Mouse (Mus musculus): ENCODE results near the gene Fam213b.

The Fam213b gene

DNA sequence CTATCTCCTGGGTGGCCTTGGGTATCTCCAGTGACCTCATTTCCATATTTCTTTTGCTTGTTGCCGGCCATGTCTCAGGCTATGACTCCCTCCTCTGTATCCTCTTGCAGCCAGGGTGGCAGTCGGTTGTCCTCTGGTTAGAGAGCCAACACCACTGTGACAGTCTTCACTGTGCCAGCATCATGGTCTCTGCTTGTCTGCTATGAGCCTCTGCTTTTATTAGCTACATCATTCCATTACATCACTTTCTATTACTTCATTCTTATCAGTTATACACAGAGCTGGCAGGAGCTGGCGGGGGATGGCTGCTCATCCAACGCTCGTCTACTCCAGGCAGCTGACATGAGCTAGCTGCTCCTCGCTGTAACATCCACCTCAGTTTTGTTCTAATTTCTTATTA, 18.2 kb downstream of the Fam213b start:
- no peak for DNase-seq (ENCODE audit: low read depth)

GRCm38 (mm10) chr4:154877864-154878548, 20.9 kb downstream of the Fam213b start:
- peak; percentile 97 for DNase-seq (ENCODE audit: low read depth)

GRCm38 (mm10) chr4:154873186-154873585, 25.7 kb downstream of the Fam213b start:
- DNase-seq (ENCODE audit: low read depth) = no peak

GRCm38 (mm10) chr4:154871757-154872251, 27.1 kb downstream of the Fam213b start:
- no peak for DNase-seq (ENCODE audit: low read depth)

GRCm38 (mm10) chr4:154870721-154871120, 28.2 kb downstream of the Fam213b start:
- DNase-seq (ENCODE audit: low read depth) = no peak

GRCm38 (mm10) chr4:154869440-154869839, 29.5 kb downstream of the Fam213b start, which contains the start of gene Mmel1:
Mmel1 (plus strand) TSS chr4:154869585.
- DNase-seq (ENCODE audit: low read depth) = no peak

GRCm38 (mm10) chr4:154867257-154867656, 31.7 kb downstream of the Fam213b start:
- DNase-seq (ENCODE audit: low read depth) = no peak

DNA sequence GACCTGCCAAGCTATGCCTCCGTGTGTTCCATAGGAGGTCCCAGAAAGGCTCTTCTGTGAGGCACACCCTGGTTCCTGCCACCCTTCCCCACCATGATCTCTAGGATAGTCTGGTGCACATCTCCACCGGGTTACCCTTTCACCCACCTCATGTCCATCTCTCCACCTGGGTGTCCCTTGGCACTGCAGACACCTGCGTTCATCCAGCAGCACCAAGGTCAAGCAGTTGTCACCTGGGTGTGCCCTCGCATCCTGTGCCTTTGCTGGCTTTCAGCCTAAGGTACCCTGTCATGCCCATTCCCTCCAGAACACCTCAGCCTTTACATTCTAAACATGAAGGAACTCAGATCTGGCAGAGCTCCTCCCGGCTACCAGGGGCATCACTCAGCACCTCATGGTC, 32.5 kb downstream of the Fam213b start:
- no peak for DNase-seq (ENCODE audit: low read depth)

- peak; percentile 14 for DNase-seq (ENCODE audit: low read depth)
Observed at GRCm38 (mm10) chr4:154864961-154865760, 33.8 kb downstream of the Fam213b start.

DNA sequence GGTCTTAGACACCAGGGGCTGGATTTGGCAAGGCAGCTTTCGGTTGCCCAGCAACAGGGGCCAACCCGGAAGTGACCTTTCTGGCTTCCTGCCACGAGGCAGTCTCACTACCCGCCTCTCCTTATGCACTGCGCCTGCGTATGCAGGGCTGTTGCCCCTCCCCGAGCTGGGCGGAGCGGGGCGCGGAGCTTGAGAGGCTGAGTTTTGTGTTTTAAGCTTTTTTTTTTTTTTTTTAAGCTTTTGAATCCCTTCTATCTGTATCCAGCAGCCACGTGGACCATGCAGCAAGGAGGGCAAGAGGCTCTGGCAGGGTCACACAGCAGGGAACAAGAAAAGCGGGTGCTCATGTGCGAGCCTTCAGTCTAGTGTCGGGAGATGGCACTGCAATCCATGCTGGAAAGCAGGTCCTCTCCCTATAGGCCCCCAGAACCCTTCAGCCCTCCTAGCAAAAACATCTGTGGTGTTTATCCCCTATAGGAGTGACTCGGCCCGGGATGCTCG, 34.6 kb downstream of the Fam213b start:
- DNase-seq (ENCODE audit: low read depth) = peak; percentile 93

GRCm38 (mm10) chr4:154863436-154863935, 35.4 kb downstream of the Fam213b start:
- peak; percentile 25 for DNase-seq (ENCODE audit: low read depth)

DNA sequence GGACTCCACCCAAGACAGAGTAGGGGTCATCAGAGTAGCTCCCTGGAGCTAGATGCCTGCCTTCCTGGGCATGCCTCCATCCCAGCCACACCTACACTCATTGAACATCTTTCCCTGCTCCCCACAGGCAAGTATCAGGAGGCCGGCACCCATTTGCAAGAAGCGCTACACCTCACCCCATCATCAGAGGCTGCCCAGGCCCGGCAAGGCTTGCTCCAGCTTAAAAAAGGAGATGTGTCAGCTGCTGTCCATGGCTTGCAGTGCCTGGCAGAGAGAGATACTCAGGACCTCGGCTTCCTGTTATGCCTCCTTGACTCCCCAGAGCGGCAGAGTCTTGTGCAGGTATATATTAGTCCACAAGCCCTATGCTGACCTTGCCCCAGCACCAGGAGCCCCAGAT, 37.0 kb downstream of the Fam213b start:
- DNase-seq (ENCODE audit: low read depth) = no peak

DNA sequence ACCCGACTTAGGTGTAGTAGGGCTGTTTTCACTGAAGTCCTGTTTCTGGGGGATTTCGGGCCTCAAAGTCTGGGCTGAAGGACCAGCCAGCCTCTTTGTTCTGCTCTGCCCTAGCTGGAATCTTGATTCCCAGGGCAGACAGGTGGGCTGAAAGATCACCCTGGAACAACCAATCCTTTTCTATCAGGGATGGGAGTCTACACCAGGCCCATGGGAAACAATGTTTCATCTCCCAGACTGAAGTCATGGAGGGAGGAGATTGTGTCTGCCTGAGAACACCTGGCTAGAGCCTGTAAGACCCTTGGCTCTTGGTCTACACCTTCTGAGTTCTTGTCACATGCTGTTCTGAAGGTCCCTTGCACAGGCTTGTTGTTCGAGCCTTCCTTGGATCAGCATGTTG, 40.3 kb downstream of the Fam213b start:
- DNase-seq (ENCODE audit: low read depth) = no peak

GRCm38 (mm10) chr4:154857366-154858240, 41.3 kb downstream of the Fam213b start:
- no peak for DNase-seq (ENCODE audit: low read depth)

DNA sequence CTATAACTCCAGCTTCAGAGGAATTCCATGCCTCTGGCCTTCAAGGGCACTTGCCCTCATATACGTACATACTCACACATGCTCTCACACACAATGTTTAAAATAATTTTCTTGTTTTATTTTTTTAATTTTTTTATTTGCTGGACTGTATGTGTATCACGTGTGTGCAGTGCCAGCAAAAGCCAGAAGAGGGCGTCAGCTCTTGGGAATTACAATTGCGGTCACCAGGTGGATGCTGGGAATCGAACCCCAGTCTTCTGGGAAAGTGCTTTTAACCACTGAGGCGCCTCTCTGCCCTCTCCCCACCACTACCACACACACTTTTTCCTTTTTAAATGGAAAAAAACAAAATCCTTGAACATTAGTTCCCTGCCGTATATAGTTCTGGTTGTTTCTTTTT, 42.1 kb downstream of the Fam213b start:
- no peak for DNase-seq (ENCODE audit: low read depth)

- no peak for DNase-seq (ENCODE audit: low read depth)
Observed at GRCm38 (mm10) chr4:154856480-154856837, 42.5 kb downstream of the Fam213b start.

DNA sequence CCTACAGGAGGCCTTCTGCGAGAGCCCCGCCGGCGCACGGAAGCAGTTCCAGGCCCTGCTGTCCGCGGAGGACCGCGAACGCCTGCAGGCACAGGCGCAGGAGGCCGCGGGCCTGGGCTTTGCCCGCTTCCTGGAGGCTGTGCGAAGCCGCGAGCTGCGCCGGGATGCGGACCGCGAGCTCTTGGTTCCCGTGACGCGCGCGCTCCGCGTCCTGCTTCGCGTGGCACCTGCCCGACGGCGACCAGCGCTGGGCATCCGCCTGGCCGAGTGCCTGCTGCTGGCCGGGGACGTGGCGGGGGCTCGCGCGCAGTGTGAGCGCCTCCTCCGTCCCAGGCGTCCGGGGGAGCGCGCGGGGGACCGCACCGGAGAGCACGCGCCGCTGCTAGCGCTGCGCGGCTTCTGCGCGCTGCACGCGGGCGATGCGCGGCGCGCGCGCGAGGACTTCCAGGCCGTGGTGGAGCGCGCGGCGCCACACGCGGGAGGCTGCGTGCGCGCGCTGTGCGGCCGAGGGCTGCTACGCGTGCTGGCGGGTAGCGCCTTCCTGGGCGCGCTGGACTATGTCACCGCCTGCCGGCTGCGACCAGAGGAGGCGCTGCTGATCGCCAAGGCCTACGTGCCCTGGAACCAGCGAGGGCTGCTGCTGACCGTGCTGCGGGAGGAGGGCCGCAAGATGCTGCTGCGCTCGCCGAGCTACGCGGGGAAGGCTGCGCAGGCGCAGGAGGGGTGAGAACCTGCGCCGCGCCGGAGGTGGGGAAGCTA, 43.0 kb downstream of the Fam213b start:
- peak; percentile 59 for DNase-seq (ENCODE audit: low read depth)

- DNase-seq (ENCODE audit: low read depth) = peak; percentile 32
Observed at GRCm38 (mm10) chr4:154854676-154855345, 44.1 kb downstream of the Fam213b start.

DNA sequence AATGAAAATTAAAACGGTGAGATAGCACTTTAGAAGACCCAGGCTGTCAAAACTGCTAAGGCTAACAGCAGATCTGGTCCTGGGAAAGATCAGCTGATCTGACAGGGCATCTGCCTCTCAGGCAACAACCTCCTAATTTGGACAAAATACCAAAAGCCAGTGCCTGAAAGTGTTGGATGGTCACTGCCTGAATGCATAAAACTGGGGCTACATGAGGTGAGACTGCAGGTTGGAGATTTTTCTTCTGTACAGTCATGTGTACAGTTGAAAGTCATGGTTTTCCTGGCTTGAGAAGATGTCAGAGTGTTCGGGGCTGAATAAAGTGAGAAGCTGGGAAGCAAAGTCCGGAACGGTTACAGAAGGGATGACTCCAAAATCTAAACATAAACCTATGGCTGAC, 45.1 kb downstream of the Fam213b start:
- DNase-seq (ENCODE audit: low read depth) = no peak

GRCm38 (mm10) chr4:154852696-154853095, 46.2 kb downstream of the Fam213b start:
- no peak for DNase-seq (ENCODE audit: low read depth)
